8 mouse cellular contexts compared by ENCODE assay signal in genomic region chr19:46619001-46619400, GRCm38 (mm10). TPM values are rescaled to one million over a fixed set of nuclear protein-coding genes. Genes with fewer than 3 reads are reported as not detected.
DNase-seq lines count a peak whose midpoint lies in the region; ATAC-seq and TF ChIP-seq lines count a peak whose summit lies in the region.
"Had no signal": no experiment of that assay in that cellular context is flagged by ENCODE, and none has a peak within 500 bp of the region (broad histone marks: within the 10 kb centered on the region; RNA-seq: fewer than 3 reads in every experiment).

No protein-coding gene starts in this region.

- 0 out of 2 replicates have a peak, but pooled peaks cover 3% of the 10 kb centered on the region for H3K36me3 ChIP-seq in intestine, embryonic 16.5 days (ENCODE audit: control insufficient read depth, insufficient read depth, low read length)
- H3K36me3 ChIP-seq in intestine, postnatal 0 days (ENCODE audit: control insufficient read depth, insufficient read depth), result peaks cover 14% of the 10 kb centered on the region; the same call in 1 of the 2 replicates

- 53% methylated on average over 19 of the region's 19 CpGs for WGBS in intestine, embryonic 16.5 days
- WGBS in intestine, postnatal 0 days, result 67% methylated on average over 19 of the region's 19 CpGs

- H3K27ac ChIP-seq in intestine, embryonic 16.5 days (ENCODE audit: low read length), result 0 out of 2 replicates have a peak overlapping the region, but pooled peaks have one; percentile 8
- no peak overlapping the region for H3K27ac ChIP-seq in intestine, postnatal 0 days (ENCODE audit: low read depth, low read length)

- no peak overlapping the region for H3K4me2 ChIP-seq in intestine, embryonic 16.5 days (ENCODE audit: low read depth, low read length)
- no peak overlapping the region for H3K4me2 ChIP-seq in intestine, postnatal 0 days (replicated peaks; ENCODE audit: low read depth)

- H3K9ac ChIP-seq in intestine, embryonic 16.5 days (ENCODE audit: low read depth, low read length), result no peak overlapping the region
- H3K9ac ChIP-seq in intestine, postnatal 0 days (ENCODE audit: low read depth, low read length), result no peak overlapping the region

- peak; percentile 53 for DNase-seq in urinary bladder, postnatal 14 days (ENCODE audit: low spot score)
- DNase-seq in urinary bladder, postnatal 25 days (ENCODE audit: low spot score), result no peak
- DNase-seq in heart, adult 9 months (ENCODE audit: low spot score in 2 of 2), result peak; percentile 45 to 57
- DNase-seq in spleen, postnatal 14 days (ENCODE audit: low spot score in 2 of 2), result no peak
- no peak for DNase-seq in left cerebral cortex, postnatal 14 days (ENCODE audit: low spot score in 2 of 2)

- H3K4me3 ChIP-seq in intestine, embryonic 16.5 days (ENCODE audit: low read length), result no peak overlapping the region
- H3K4me3 ChIP-seq in intestine, postnatal 0 days (ENCODE audit: low read depth, low read length), result no peak overlapping the region

- intact Hi-C loops in left cerebral cortex, postnatal 14 days (cut with DNase I), result no loop called here

- H3K4me1 ChIP-seq in intestine, embryonic 16.5 days (ENCODE audit: control insufficient read depth, insufficient read depth, low read length), result peaks cover 40% of the 10 kb centered on the region
- H3K4me1 ChIP-seq in intestine, postnatal 0 days (replicated peaks; ENCODE audit: control insufficient read depth, insufficient read depth, low read length), result no peaks in the 10 kb centered on the region

- H3K9me3 ChIP-seq in intestine, embryonic 16.5 days (ENCODE audit: control insufficient read depth, low read length), result no peaks in the 10 kb centered on the region
- no peaks in the 10 kb centered on the region for H3K9me3 ChIP-seq in intestine, postnatal 0 days (ENCODE audit: control insufficient read depth)

- no peak for ATAC-seq in intestine, embryonic 16.5 days
- no peak for ATAC-seq in intestine, postnatal 0 days

- no peaks in the 10 kb centered on the region for H3K27me3 ChIP-seq in intestine, embryonic 16.5 days (replicated peaks; ENCODE audit: control insufficient read depth, insufficient read depth, low read length)
- H3K27me3 ChIP-seq in intestine, postnatal 0 days (replicated peaks; ENCODE audit: control insufficient read depth, insufficient read depth, low read length), result no peaks in the 10 kb centered on the region

- no peak for TF ChIP-seq CTCF in intestine, postnatal 0 days (IDR thresholded peaks at IDR 0.05; ENCODE audit: low read depth)

RNA-seq across cellular contexts. Expression of gene Wbp1l, which starts 20.1 kb away (rescaled TPM):
- 39.3 and 40.0 TPM in 2 replicates for polyA plus RNA-seq in intestine, embryonic 16.5 days (2015; fragmentation: Nextera tagmentation; extraction: Ambion mirVana)
- 33.1 and 35.2 TPM in 2 replicates for polyA plus RNA-seq in intestine, postnatal 0 days (2015; fragmentation: Nextera tagmentation; extraction: Ambion mirVana)
- 10 to 100 TPM; 40.5 to 45.8 TPM for total RNA-seq in left cerebral cortex, postnatal 14 days (2021)

RNA-seq across cellular contexts. Expression of gene Sfxn2, which starts 45.8 kb away (rescaled TPM):
- polyA plus RNA-seq in intestine, embryonic 16.5 days (2015; fragmentation: Nextera tagmentation; extraction: Ambion mirVana), result 16.7 and 18.1 TPM in 2 replicates
- 5.2 and 6.2 TPM in 2 replicates for polyA plus RNA-seq in intestine, postnatal 0 days (2015; fragmentation: Nextera tagmentation; extraction: Ambion mirVana)
- 1 to 10 TPM; 4.1 to 6.0 TPM for total RNA-seq in left cerebral cortex, postnatal 14 days (2021)

RNA-seq across cellular contexts. Expression of gene Arl3, which starts 46.0 kb away (rescaled TPM):
- polyA plus RNA-seq in intestine, embryonic 16.5 days (2015; fragmentation: Nextera tagmentation; extraction: Ambion mirVana), result 53.9 and 64.5 TPM in 2 replicates
- polyA plus RNA-seq in intestine, postnatal 0 days (2015; fragmentation: Nextera tagmentation; extraction: Ambion mirVana), result 21.1 and 25.6 TPM in 2 replicates
- 100 to 1,000 TPM; 103 to 116 TPM for total RNA-seq in left cerebral cortex, postnatal 14 days (2021)

RNA-seq across cellular contexts. Expression of gene Cyp17a1, which starts 54.0 kb away (rescaled TPM):
- polyA plus RNA-seq in intestine, embryonic 16.5 days (2015; fragmentation: Nextera tagmentation; extraction: Ambion mirVana), result 0.16 TPM in 1 of 2 replicates, not detected in the other
- not detected in 2 replicates for polyA plus RNA-seq in intestine, postnatal 0 days (2015; fragmentation: Nextera tagmentation; extraction: Ambion mirVana)
- not detected for total RNA-seq in left cerebral cortex, postnatal 14 days (2021)
- polyA plus RNA-seq: neural tube, embryonic 11.5 days had no signal

Comparison
In these comparisons a context has a peak if more than half of its experiments do, and no peak if none do; other contexts are left out.
1. DNase-seq: peak in urinary bladder, postnatal 14 days (single experiment) and heart, adult 9 months (2 of 2); none in urinary bladder, postnatal 25 days (single experiment), spleen, postnatal 14 days (0 of 2) and left cerebral cortex, postnatal 14 days (0 of 2).